Mouse (Mus musculus) forebrain, postnatal 0 days (tissue): ENCODE results near the gene Dgcr8. TPM values are rescaled to one million over a fixed set of nuclear protein-coding genes. Genes with fewer than 3 reads are reported as not detected.

Experiments
- ATAC-seq: fragments of 200-750 bp; cut with Nextera tagmentation; 2 replicates; pipeline ENCODE4 v1.8.0; 2017; ENCODE audit warnings: mild to moderate bottlenecking, moderate library complexity
- DNase-seq: peaks from one replicate; pipeline ENCODE4 v3.0.0-alpha.2; 2015
- H3K27ac ChIP-seq: fragments of 300-500 bp; sonication (generic); 2 replicates; pipeline ENCODE4 v1.5.1; 2014; ENCODE audit warnings: low read depth, mild to moderate bottlenecking, antibody characterized with exemption, low read length, moderate library complexity, mixed read lengths
- H3K27me3 ChIP-seq: fragments of 300-500 bp; sonication (generic); 2 replicates; pipeline ENCODE4 v1.6.1; 2014; ENCODE audit warnings: mild to moderate bottlenecking, low read length, mixed read lengths; ENCODE audit not compliant: insufficient read depth
- H3K36me3 ChIP-seq: fragments of 300-500 bp; sonication (generic); 2 replicates; pipeline ENCODE4 v1.6.1; 2014; ENCODE audit warnings: mild to moderate bottlenecking, moderate library complexity; ENCODE audit not compliant: insufficient read depth
- H3K4me1 ChIP-seq: fragments of 300-500 bp; sonication (generic); 2 replicates; pipeline ENCODE4 v1.6.1; 2014; ENCODE audit warnings: antibody characterized with exemption; ENCODE audit not compliant: insufficient read depth
- H3K4me2 ChIP-seq: fragments of 300-500 bp; sonication (generic); 2 replicates; pipeline ENCODE4 v1.6.1; 2014; ENCODE audit warnings: low read depth, mild to moderate bottlenecking, moderate library complexity
- H3K4me3 ChIP-seq: fragments of 300-500 bp; sonication (generic); 2 replicates; pipeline ENCODE4 v1.5.1; 2014; ENCODE audit warnings: low read depth, low read length, mixed read lengths
- H3K9ac ChIP-seq: fragments of 300-500 bp; sonication (generic); 2 replicates; pipeline ENCODE4 v1.6.1; 2014; ENCODE audit warnings: mild to moderate bottlenecking
- H3K9me3 ChIP-seq: fragments of 300-500 bp; sonication (generic); 2 replicates; pipeline ENCODE4 v1.6.1; 2016; ENCODE audit warnings: low read length
- CTCF ChIP-seq: sonication (generic); IDR thresholded peaks from 2 replicates; pipeline ENCODE4 v1.5.1; 2016; ENCODE audit warnings: antibody characterized with exemption, control low read depth, low read depth
- WGBS: fragments of 180-500 bp; shearing (Covaris S2); extraction: QIAGEN DNeasy Blood & Tissue Kit; methylation state at CpG from one replicate; pipeline ENCODE4 v1.1.7; 2014; 5-methylcytosine and 5-hydroxymethylcytosine counted together
- polyA plus RNA-seq: library from polyadenylated mRNA; unstranded; fragments of >200 nt; fragmentation: Nextera tagmentation; extraction: Ambion mirVana; gene quantifications from 2 replicates; pipeline ENCODE4 v1.2.1, GENCODE M21; 2015
- total RNA-seq: library from RNA; depleted of rRNA; stranded (reverse); fragments of >200 nt; gene quantifications from 2 replicates; pipeline ENCODE4 v1.2.3, GENCODE M21; 2014

Gene Dgcr8
- total and polyA plus RNA-seq, 2 experiments from 2014 or later: 24.5 to 47.6 TPM

DNA sequence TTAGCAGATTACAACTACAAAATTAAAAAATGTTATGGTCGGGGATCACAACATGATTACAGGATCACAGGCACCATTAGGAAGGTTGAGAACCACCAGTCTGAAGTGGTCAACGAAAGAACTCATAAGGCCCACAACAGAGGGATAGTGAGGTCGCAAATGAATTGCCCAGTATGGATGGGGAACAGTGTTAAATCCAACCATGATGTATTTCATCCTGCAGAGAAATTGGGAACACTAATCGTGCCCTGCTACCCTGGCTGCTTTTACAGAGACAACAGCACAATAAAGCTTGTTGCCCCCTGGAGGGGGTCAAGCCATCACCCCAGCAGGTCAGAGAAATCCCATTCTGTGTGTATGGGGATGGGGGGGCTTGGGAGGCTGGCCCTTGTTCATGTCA is 38.8 kb downstream of the Dgcr8 start:
- Histone ChIP-seq H3K4me3 (peak overlapping the region; percentile 89; the same call in 1 of the 2 replicates), H3K9ac (peak overlapping the region; percentile 87), H3K27ac (no peak overlapping the region), H3K36me3 (peaks cover 58% of the 10 kb centered on the region), H3K9me3 (no peaks in the 10 kb centered on the region), H3K27me3 (no peaks in the 10 kb centered on the region), H3K4me1 (peaks cover 18% of the 10 kb centered on the region), H3K4me2 (peak overlapping the region; percentile 92)
- ATAC-seq: no peak
- TF ChIP-seq CTCF: no peak
- no peak for DNase-seq
- WGBS: 59% methylated on average over 4 of the region's 4 CpGs

DNA sequence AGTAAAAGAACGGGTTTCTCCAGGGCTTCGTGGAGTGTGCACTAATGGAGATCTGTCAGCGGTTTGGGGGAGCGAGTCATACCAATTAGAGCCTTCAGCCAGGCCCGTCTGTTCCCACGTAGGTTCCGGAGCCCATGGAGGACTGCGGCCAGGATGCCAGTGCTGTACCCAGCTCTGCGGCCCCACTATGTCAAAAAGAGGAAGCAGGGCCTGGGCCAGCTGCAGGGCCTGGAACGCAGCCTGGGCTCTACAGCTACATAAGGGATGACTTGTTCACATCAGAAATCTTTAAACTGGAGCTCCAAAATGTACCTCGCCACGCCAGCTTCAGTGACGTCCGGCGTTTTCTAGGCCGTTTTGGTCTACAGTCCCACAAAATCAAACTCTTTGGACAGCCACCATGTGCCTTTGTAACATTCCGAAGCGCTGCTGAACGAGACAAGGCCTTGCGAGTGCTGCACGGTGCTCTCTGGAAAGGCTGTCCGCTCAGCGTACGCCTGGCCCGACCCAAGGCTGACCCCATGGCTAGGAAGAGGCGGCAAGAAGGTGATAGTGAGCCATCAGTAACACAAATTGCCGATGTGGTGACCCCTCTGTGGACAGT is 39.6 kb downstream of the Dgcr8 start:
- peak; percentile 19 for ATAC-seq

DNA sequence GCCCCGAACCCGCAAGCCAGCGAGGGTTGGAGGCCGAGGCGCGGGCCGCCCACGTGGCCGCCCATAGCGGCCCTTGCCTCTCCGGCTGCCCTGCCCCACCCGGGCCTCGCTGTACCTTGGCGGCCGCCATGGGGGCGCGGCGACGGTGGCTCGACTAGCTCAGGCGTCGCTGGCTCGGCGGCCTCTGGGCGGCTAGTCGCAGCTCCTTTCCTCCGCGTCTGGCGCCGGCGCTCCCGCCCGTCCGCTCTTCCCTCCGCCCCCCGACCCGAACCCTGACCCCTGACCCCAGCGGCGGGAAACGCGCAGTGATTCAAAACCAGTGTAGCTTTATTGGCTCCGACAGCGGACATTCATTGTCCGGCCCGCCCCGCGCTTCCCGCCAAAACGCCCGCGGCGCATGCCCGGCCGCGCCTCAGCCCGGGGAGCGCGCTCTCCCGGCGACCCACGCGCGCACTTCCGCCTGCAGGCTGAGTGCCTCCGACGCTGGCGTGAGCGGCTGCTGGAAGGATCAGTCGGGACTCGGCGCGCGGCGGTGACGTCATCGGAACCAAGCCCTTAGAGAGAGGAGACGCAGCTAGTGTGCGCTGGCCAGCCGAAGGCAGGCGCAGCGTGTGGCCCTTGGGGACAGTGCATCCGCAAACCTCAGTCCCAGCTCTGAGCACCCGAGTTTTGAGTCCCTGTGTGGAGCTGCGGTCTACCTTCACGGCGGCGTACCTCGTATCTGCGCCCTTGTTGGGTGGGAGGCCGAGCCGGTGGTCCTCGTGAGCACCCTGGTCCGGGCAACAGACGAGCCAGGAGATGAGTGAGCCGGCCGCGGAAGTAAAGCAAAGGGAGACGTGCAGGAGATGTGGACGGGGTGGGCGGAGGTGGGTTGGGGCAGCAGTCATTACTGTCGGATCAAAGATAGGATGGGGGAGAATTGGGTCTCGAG is 40.3 kb downstream of the Dgcr8 start, which contains the start of the genes Trmt2a and Ranbp1:
TSS of gene Trmt2a (plus strand) at position 247 of the 931 bp plus-strand sequence.
TSS of gene Ranbp1 (minus strand) at position 300 of the 931 bp plus-strand sequence.
- Histone ChIP-seq H3K36me3 (peaks cover 59% of the 10 kb centered on the region), H3K9me3 (no peaks in the 10 kb centered on the region), H3K27ac (peak within 1 kb of the TSS; percentile 87), H3K27me3 (no peaks in the 10 kb centered on the region), H3K4me2 (peak within 1 kb of the TSS; percentile 92), H3K4me1 (peaks cover 18% of the 10 kb centered on the region), H3K9ac (peak within 1 kb of the TSS; percentile 87), H3K4me3 (peak within 1 kb of the TSS; percentile 89)
- DNase-seq: peak; percentile 99
- ATAC-seq: peak; percentile 97
- WGBS: under 1% methylated on average over 98 of the region's 102 CpGs
- peak; percentile 35; the same call in 1 of the 2 replicates for TF ChIP-seq CTCF

More for the DNA sequence above, 39.6 kb downstream of the Dgcr8 start:
- peak overlapping the region; percentile 92 for H3K4me2 ChIP-seq
- peaks cover 18% of the 10 kb centered on the region for H3K4me1 ChIP-seq
- no peaks in the 10 kb centered on the region for H3K27me3 ChIP-seq
- peaks cover 60% of the 10 kb centered on the region for H3K36me3 ChIP-seq
- H3K9ac ChIP-seq: peak overlapping the region; percentile 87
- peak overlapping the region; percentile 89 for H3K4me3 ChIP-seq
- no peak for TF ChIP-seq CTCF
- no peaks in the 10 kb centered on the region for H3K9me3 ChIP-seq
- peak overlapping the region; percentile 87 for H3K27ac ChIP-seq
- DNase-seq: no peak
- WGBS: 7% methylated on average over 27 of the region's 27 CpGs

DNA sequence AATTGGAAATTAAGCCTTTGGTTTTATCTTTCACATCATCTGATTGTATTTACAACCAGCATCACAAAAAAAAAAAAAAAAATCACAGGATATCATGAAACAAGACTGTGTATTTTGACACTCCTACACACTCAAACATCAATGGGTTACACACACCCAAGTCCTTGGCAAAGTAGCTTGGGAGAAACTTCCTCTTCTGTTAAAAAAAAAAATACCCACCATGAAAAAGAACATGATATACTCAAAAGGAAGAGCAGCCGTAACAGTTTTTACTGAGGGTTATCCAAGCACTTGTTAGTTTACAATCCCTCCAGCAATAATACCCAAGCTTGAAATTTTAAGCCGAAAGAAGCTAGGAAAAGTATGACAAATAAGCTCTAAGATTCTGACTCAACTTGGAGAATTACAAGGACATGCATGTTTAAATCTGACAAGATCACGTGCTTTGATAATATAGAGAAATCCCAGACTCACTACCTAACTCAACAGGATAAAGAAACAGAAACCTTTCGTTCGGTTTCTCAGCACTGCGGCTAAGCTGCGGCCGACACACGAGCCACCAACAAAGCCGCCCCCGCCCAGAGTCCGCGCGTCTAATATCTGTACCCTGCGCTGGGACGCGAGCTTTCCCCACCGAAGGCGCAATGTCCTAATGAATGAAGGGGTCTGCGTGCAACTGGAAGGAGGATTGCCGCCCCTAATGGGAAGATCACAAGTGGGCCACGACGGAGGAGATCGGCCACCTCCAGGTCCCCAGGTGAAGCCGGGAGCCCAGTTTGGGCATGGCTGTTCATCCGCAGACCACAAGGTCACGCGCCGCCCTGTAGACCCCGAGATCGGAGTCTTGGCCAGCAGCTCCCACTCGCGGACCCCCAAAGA is 41.3 kb downstream of the Dgcr8 start:
- Histone ChIP-seq H3K9ac (peak overlapping the region; percentile 87), H3K4me2 (peak overlapping the region; percentile 92), H3K4me3 (peak overlapping the region; percentile 89), H3K27me3 (no peaks in the 10 kb centered on the region), H3K27ac (peak overlapping the region; percentile 87), H3K4me1 (peaks cover 18% of the 10 kb centered on the region), H3K36me3 (peaks cover 59% of the 10 kb centered on the region), H3K9me3 (no peaks in the 10 kb centered on the region)
- 2% methylated on average over 33 of the region's 33 CpGs for WGBS
- no peak for ATAC-seq
- peak; percentile 27 for DNase-seq
- no peak for TF ChIP-seq CTCF

DNA sequence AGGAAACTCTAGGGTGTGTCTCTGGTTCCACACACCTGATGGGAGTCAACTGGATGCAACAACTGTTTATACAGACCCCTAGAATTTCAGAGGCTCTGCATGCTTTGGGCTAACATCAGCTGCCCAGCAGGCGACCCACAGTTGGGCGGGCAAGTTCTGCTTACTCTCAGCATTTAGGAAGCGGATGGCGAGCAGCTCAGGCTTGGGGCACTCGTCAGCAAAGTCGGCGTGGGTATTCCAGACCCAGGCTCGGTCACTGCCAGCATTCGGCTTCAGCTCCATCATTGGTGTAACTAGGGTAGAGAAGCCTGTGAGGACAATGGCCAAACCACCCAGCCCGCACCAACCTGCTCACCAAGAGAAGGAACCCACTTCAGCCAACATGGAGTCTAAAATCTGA is 47.5 kb downstream of the Dgcr8 start:
- Histone ChIP-seq H3K27me3 (no peaks in the 10 kb centered on the region), H3K4me3 (no peak overlapping the region), H3K9me3 (no peaks in the 10 kb centered on the region), H3K27ac (no peak overlapping the region), H3K9ac (no peak overlapping the region), H3K4me1 (no peaks in the 10 kb centered on the region), H3K36me3 (peaks cover 82% of the 10 kb centered on the region), H3K4me2 (no peak overlapping the region)
- ATAC-seq (no peak), DNase-seq (no peak)
- no peak for TF ChIP-seq CTCF
- WGBS: 96% methylated on average over 10 of the region's 10 CpGs
